Mouse (Mus musculus): ENCODE measurements around the gene Treml1. TPM values are rescaled to one million over a fixed set of nuclear protein-coding genes. Genes with fewer than 3 reads are reported as not detected.
A peak's percentile ranks its signal among the peaks of the same experiment; 100 is the strongest.
"Not testable (repeated sequence)": the region's sequence is repeated elsewhere in the genome, so short reads cannot be mapped to it uniquely, and the experiment has no call there.

Treml1 gene
- 17.3 and 18.8 TPM in 2 replicates for polyA plus RNA-seq (2015; fragmentation: Nextera tagmentation; extraction: Ambion mirVana)

DNA sequence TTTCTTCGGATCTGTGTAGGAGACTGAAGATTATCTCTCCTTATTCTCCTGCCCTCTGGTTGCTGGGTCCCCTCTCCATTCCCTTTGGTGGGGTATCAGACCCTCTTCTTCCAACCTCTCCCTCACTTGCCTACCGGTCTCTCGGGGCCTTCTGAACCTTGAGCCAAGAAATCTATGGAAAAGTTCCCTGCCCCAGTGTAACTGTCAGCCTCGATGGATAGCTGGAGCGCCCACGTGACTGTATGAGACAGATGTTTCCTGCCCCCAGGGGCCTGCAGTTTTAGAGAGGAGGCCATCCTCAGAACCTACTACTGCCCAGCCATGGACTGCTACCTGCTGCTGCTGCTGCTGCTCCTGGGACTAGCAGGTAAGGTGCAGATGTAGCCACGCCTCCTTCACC lies at the start of gene Treml1:
Gene Treml1, plus strand, starts transcription at position 301 of the 400 bp plus-strand sequence.
- Histone ChIP-seq H3K27ac (ENCODE audit: low read depth) (no peak within 1 kb of the TSS), H3K4me3 (ENCODE audit: low read depth, low read length) (no peak within 1 kb of the TSS), H3K27me3 (ENCODE audit: insufficient read depth, low read length) (no peaks in the 10 kb centered on the region), H3K9me3 (ENCODE audit: low read length) (no peaks in the 10 kb centered on the region), H3K4me2 (ENCODE audit: low read depth, low read length) (no peak within 1 kb of the TSS), H3K36me3 (replicated peaks; ENCODE audit: insufficient read depth, low read length) (no peaks in the 10 kb centered on the region), H3K9ac (replicated peaks) (no peak within 1 kb of the TSS), H3K4me1 (ENCODE audit: insufficient read depth) (no peaks in the 10 kb centered on the region)
- TF ChIP-seq EP300 (IDR thresholded peaks at IDR 0.05; ENCODE audit: low read depth) (no peak), CTCF (IDR thresholded peaks at IDR 0.05; ENCODE audit: low read depth) (no peak)
- DNase-seq (no peak), ATAC-seq (no peak)
- WGBS (ENCODE audit: insufficient replicate concordance) = 54% methylated on average over 7 of the region's 7 CpGs

DNA sequence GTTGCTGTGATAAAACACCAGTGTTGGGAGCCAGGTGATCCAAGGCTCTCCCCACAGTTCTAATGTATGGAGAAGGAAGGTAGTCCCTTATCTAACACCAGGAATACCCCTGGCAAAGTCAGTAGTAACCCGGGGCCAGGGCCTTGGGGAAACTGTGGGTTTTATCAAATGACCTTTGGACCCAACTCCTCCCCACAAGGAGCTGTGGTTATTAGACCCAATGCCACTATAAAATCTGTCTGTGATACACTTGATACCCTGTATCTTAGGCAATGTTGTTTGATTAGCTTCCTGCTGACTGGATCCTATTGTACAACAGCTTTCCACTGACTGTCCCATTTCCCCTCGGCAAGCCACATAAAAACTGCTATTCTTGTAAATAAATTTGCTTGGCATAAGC lies 47.6 kb upstream of the Treml1 start:
- Histone ChIP-seq H3K27me3 (ENCODE audit: insufficient read depth, low read length) (no peaks in the 10 kb centered on the region), H3K36me3 (replicated peaks; ENCODE audit: insufficient read depth, low read length) (peaks cover 2% of the 10 kb centered on the region; the same call in 1 of the 2 replicates), H3K27ac (ENCODE audit: low read depth) (no peak overlapping the region), H3K4me3 (ENCODE audit: low read depth, low read length) (no peak overlapping the region), H3K4me2 (ENCODE audit: low read depth, low read length) (no peak overlapping the region), H3K4me1 (ENCODE audit: insufficient read depth) (no peaks in the 10 kb centered on the region), H3K9me3 (ENCODE audit: low read length) (no peaks in the 10 kb centered on the region), H3K9ac (replicated peaks) (no peak overlapping the region)
- 48% methylated on average over 2 of the region's 2 CpGs for WGBS (ENCODE audit: insufficient replicate concordance)
- DNase-seq (no peak), ATAC-seq (no peak)
- TF ChIP-seq CTCF (IDR thresholded peaks at IDR 0.05; ENCODE audit: low read depth) (no peak), EP300 (IDR thresholded peaks at IDR 0.05; ENCODE audit: low read depth) (no peak)

DNA sequence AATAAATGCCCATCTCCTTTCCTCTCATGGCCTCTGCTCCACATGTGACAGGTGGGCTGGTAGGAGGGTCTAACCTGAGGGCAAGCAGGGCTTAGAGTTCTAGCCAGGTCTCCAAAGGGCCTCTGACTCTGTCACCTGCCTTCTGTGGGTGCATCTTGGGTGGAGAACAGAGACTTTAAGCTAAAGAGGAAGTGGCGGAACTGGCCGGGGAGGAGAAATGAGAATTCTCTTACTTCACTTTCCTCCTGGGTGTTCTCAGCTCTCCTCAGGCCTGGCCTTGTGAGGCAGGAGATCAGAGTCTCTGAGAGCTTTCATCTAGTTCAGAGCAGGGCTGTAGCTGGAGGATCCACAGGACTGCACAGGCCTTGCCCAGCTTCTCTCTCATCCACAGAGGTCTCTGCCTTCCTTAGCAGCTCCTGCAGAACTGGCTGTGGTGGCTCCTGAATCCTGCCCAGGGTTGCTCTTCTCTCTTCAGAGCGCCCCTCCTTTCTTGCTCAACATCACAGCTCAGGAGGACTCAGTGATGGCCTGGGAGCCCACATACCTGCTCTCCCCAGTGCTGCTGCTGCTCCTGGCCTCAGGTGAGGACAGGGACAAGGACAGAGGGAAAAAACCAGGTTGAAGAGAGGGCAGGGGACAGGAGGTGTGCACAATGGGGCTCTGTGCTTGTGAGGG lies 43.7 kb upstream of the Treml1 start, which contains the start of gene B430306N03Rik:
Gene B430306N03Rik, plus strand, starts transcription at position 237 of the 675 bp plus-strand sequence.
- not testable (repeated sequence) for ATAC-seq; DNase-seq; H3K9me3 ChIP-seq (ENCODE audit: low read length); H3K9ac ChIP-seq (replicated peaks); H3K4me1 ChIP-seq (ENCODE audit: insufficient read depth); H3K27me3 ChIP-seq (ENCODE audit: insufficient read depth, low read length); H3K36me3 ChIP-seq (replicated peaks; ENCODE audit: insufficient read depth, low read length)
- Histone ChIP-seq H3K4me3 (ENCODE audit: low read depth, low read length) (peak within 1 kb of the TSS; percentile 22), H3K4me2 (ENCODE audit: low read depth, low read length) (peak within 1 kb of the TSS; percentile 58; the same call in 1 of the 2 replicates), H3K27ac (ENCODE audit: low read depth) (peak within 1 kb of the TSS; percentile 71)
- WGBS (ENCODE audit: insufficient replicate concordance) = 35% methylated on average over 3 of the region's 3 CpGs

DNA sequence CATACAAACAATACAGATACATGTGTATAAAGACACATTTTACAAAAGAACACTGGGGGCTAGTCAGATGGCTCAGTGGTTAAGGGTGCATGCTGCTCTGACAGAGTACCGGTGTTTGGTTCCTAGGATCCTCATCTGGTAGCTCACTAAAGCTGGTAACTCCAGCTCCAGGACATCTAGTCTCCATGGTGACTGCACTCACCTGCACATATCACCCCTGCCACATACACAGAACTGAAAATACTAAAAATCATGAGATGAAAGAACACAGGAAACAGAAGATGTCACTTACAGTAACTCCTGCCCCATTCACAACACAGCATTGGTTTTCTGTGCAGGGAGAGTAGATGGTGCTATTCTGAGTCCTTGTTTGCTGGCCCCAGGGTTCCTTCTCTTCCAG lies 41.0 kb upstream of the Treml1 start:
- H3K4me1 ChIP-seq (ENCODE audit: insufficient read depth) = peaks cover 15% of the 10 kb centered on the region
- H3K4me2 ChIP-seq (ENCODE audit: low read depth, low read length) = peak overlapping the region; percentile 58; the same call in 1 of the 2 replicates
- no peaks in the 10 kb centered on the region for H3K9me3 ChIP-seq (ENCODE audit: low read length)
- H3K9ac ChIP-seq (replicated peaks) = no peak overlapping the region
- no peak for ATAC-seq
- no peak overlapping the region for H3K27ac ChIP-seq (ENCODE audit: low read depth)
- 85% methylated on average over 1 of the region's 1 CpGs for WGBS (ENCODE audit: insufficient replicate concordance)
- no peak for DNase-seq
- no peaks in the 10 kb centered on the region; the same call in 1 of the 2 replicates for H3K36me3 ChIP-seq (replicated peaks; ENCODE audit: insufficient read depth, low read length)
- H3K27me3 ChIP-seq (ENCODE audit: insufficient read depth, low read length) = no peaks in the 10 kb centered on the region
- TF ChIP-seq CTCF (IDR thresholded peaks at IDR 0.05; ENCODE audit: low read depth) = no peak
- no peak for TF ChIP-seq EP300 (IDR thresholded peaks at IDR 0.05; ENCODE audit: low read depth)
- H3K4me3 ChIP-seq (ENCODE audit: low read depth, low read length) = no peak overlapping the region

DNA sequence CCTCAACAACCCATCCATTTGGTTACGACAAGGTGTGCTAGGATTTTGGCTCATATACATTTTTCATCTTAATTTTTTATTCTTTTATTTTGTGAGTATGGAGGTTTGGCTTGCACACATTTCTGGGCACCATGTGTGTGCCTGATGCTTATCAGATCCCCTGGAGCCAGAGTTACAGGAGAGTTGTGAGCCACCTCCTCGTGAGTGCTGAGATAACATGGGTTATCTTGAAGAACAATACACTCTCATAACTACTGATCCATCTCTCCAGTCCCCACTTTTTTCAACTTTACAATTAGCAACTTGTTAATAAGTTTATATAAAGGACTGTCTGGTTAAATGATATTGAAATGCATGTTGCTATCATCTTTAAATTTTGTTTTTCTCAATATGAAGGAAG lies 38.4 kb upstream of the Treml1 start:
- H3K9me3 ChIP-seq (ENCODE audit: low read length) = no peaks in the 10 kb centered on the region
- WGBS (ENCODE audit: insufficient replicate concordance) = 69% methylated on average over 2 of the region's 2 CpGs
- peaks cover 18% of the 10 kb centered on the region for H3K4me1 ChIP-seq (ENCODE audit: insufficient read depth)
- no peaks in the 10 kb centered on the region; the same call in 1 of the 2 replicates for H3K36me3 ChIP-seq (replicated peaks; ENCODE audit: insufficient read depth, low read length)
- H3K27me3 ChIP-seq (ENCODE audit: insufficient read depth, low read length) = no peaks in the 10 kb centered on the region
- TF ChIP-seq EP300 (IDR thresholded peaks at IDR 0.05; ENCODE audit: low read depth) (no peak), CTCF (IDR thresholded peaks at IDR 0.05; ENCODE audit: low read depth) (no peak)
- DNase-seq (no peak), ATAC-seq (no peak)
- H3K4me3 ChIP-seq (ENCODE audit: low read depth, low read length) = no peak overlapping the region
- H3K9ac ChIP-seq (replicated peaks) = no peak overlapping the region
- no peak overlapping the region for H3K27ac ChIP-seq (ENCODE audit: low read depth)
- no peak overlapping the region for H3K4me2 ChIP-seq (ENCODE audit: low read depth, low read length)

DNA sequence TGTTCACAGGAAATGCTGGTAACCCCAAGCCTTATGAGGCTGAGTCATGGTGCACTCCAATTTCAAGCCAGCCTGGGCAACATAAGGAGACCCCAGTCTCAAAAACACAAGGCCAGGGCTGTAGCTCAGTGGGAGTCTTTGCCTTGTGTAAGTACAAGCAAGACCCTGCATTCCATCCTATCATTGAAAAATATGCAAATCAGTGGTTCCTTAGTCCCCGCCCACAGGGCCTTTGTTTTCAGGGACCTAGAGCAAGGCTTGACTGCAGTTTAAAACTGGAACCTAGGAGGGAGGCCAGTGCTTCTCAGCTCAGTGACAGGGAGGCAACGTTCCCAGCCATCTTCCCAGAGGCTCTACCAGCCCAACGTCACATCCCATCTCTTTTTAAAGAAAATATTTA lies 36.5 kb upstream of the Treml1 start:
- DNase-seq = no peak
- TF ChIP-seq CTCF (IDR thresholded peaks at IDR 0.05; ENCODE audit: low read depth) (no peak), EP300 (IDR thresholded peaks at IDR 0.05; ENCODE audit: low read depth) (no peak)
- Histone ChIP-seq H3K4me1 (ENCODE audit: insufficient read depth) (peaks cover 18% of the 10 kb centered on the region), H3K9ac (replicated peaks) (no peak overlapping the region), H3K27ac (ENCODE audit: low read depth) (peak overlapping the region; percentile 74; the same call in 1 of the 2 replicates), H3K36me3 (replicated peaks; ENCODE audit: insufficient read depth, low read length) (no peaks in the 10 kb centered on the region; the same call in 1 of the 2 replicates), H3K27me3 (ENCODE audit: insufficient read depth, low read length) (no peaks in the 10 kb centered on the region), H3K9me3 (ENCODE audit: low read length) (no peaks in the 10 kb centered on the region), H3K4me2 (ENCODE audit: low read depth, low read length) (no peak overlapping the region), H3K4me3 (ENCODE audit: low read depth, low read length) (no peak overlapping the region)
- WGBS (ENCODE audit: insufficient replicate concordance) = 65% methylated on average over 3 of the region's 3 CpGs
- no peak for ATAC-seq
